Mouse (Mus musculus) kidney, embryonic 14.5 days (tissue): ENCODE results near the gene Rbm33. TPM values are rescaled to one million over a fixed set of nuclear protein-coding genes. Genes with fewer than 3 reads are reported as not detected.

Source experiments
- ATAC-seq: fragments of 200-750 bp; cut with Nextera tagmentation; 2 replicates; pipeline ENCODE4 v1.8.0; 2017; ENCODE audit warnings: moderate number of reproducible peaks, mild to moderate bottlenecking, moderate TSS enrichment, moderate library complexity; ENCODE audit not compliant: low FRiP score, low TSS enrichment
- H3K27ac ChIP-seq: fragments of 300-500 bp; sonication (generic); 2 replicates; pipeline ENCODE4 v1.5.1; 2014; ENCODE audit warnings: low read depth, mild to moderate bottlenecking, low read length, moderate library complexity, mixed read lengths
- H3K27me3 ChIP-seq: fragments of 300-500 bp; sonication (generic); 2 replicates; pipeline ENCODE4 v1.6.1; 2014; ENCODE audit warnings: mild to moderate bottlenecking, low read length; ENCODE audit not compliant: control insufficient read depth, insufficient read depth
- H3K36me3 ChIP-seq: fragments of 300-500 bp; sonication (generic); 2 replicates; pipeline ENCODE4 v1.6.1; 2014; ENCODE audit warnings: low read length, mixed read lengths; ENCODE audit not compliant: control insufficient read depth, insufficient read depth
- H3K4me1 ChIP-seq: fragments of 300-500 bp; sonication (generic); 2 replicates; pipeline ENCODE4 v1.6.1; 2014; ENCODE audit warnings: low read length, mixed read lengths; ENCODE audit not compliant: control insufficient read depth, insufficient read depth
- H3K4me2 ChIP-seq: fragments of 300-500 bp; sonication (generic); replicated peaks from 2 replicates; pipeline ENCODE4 v1.6.1; 2014; ENCODE audit warnings: low read depth, mild to moderate bottlenecking, low read length
- H3K4me3 ChIP-seq: fragments of 300-500 bp; sonication (generic); 2 replicates; pipeline ENCODE4 v1.5.1; 2014; ENCODE audit warnings: mild to moderate bottlenecking, low read length
- H3K9ac ChIP-seq: fragments of 300-500 bp; sonication (generic); 2 replicates; pipeline ENCODE4 v1.6.1; 2014; ENCODE audit warnings: low read depth, mild to moderate bottlenecking, low read length, moderate library complexity
- H3K9me3 ChIP-seq: fragments of 300-500 bp; sonication (generic); 2 replicates; pipeline ENCODE4 v1.6.1; 2016; ENCODE audit warnings: low read length; ENCODE audit not compliant: control insufficient read depth
- WGBS: fragments of 180-500 bp; shearing (Covaris S2); extraction: QIAGEN DNeasy Blood & Tissue Kit; methylation state at CpG from one replicate; pipeline ENCODE4 v1.1.7; 2014; 5-methylcytosine and 5-hydroxymethylcytosine counted together
- polyA plus RNA-seq: library from polyadenylated mRNA; unstranded; fragments of >200 nt; fragmentation: Nextera tagmentation; extraction: Ambion mirVana; gene quantifications from 2 replicates; pipeline ENCODE4 v1.2.1, GENCODE M21; 2014

Gene Rbm33
- polyA plus RNA-seq, 1 experiment from 2014 or later = 25.4 TPM

DNA sequence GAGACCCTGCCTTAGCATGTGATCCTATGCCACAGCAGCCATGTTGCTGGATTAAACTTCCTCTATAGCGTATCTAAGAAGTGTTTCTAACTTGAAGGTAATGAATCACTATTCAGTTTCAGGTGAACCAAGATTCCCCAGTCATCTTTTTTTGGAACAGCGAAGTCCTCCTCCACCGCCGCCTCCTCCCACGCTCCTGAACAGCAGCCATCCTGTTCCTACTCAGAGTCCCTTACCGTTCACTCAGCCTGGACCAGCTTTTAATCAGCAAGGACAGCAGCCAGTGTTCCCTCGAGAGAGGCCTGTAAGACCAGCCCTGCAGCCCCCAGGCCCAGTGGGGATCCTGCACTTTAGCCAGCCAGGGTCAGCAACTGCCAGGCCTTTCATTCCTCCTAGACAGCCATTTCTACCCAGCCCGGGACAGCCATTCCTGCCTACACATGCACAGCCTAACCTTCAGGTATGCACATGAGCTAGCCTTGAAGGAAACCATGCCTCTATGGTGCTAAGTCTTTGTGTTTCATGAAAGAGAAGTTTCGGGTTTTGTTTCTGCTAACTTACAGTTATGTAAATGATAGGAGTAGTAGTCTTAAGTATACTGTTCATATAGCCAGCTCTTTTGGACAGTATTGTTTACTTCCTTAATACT, 70.7 kb downstream of the Rbm33 start:
- H3K4me3 ChIP-seq = no peak overlapping the region
- H3K9ac ChIP-seq = no peak overlapping the region
- H3K9me3 ChIP-seq = no peaks in the 10 kb centered on the region
- 87% methylated on average over 9 of the region's 9 CpGs for WGBS
- no peak overlapping the region for H3K4me2 ChIP-seq
- H3K27me3 ChIP-seq = no peaks in the 10 kb centered on the region
- H3K27ac ChIP-seq = no peak overlapping the region
- ATAC-seq = no peak
- H3K4me1 ChIP-seq = no peaks in the 10 kb centered on the region
- H3K36me3 ChIP-seq = peaks cover 58% of the 10 kb centered on the region

- Histone ChIP-seq H3K36me3 (peaks cover 60% of the 10 kb centered on the region), H3K9me3 (no peaks in the 10 kb centered on the region), H3K27ac (no peak overlapping the region), H3K4me1 (no peaks in the 10 kb centered on the region), H3K9ac (no peak overlapping the region), H3K4me2 (no peak overlapping the region), H3K4me3 (no peak overlapping the region), H3K27me3 (no peaks in the 10 kb centered on the region)
- WGBS = 59% methylated on average over 3 of the region's 3 CpGs
- no peak for ATAC-seq
These were observed 71.3 kb downstream of the Rbm33 start for GRCm38 (mm10) chr5:28388184-28388583.

DNA sequence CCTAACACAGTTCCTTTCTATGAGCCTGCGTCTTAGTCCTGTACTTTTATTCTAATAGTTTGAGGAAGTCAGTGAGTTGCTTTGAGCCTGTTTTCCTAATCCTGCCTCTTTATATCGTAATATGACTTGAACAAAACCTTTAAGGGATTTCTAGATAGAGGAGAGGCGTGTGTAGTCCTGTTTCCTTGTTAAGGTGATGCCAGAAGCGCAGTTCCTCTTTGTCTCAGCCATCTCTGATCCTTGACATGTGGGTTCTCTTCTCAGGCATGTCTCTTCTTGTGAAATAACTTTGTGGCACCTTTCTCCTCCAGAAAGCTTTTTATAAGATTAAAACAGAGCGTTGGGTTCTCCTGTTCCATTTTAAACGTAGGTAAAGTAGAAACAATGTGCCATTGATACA, 73.3 kb downstream of the Rbm33 start:
- H3K4me2 ChIP-seq = no peak overlapping the region
- H3K27ac ChIP-seq = no peak overlapping the region
- H3K4me3 ChIP-seq = no peak overlapping the region
- no peaks in the 10 kb centered on the region for H3K27me3 ChIP-seq
- no peaks in the 10 kb centered on the region for H3K4me1 ChIP-seq
- no peak for ATAC-seq
- no peak overlapping the region for H3K9ac ChIP-seq
- no peaks in the 10 kb centered on the region for H3K9me3 ChIP-seq
- 94% methylated on average over 6 of the region's 6 CpGs for WGBS
- peaks cover 75% of the 10 kb centered on the region for H3K36me3 ChIP-seq

GRCm38 (mm10) chr5:28397344-28397743, 80.4 kb downstream of the Rbm33 start:
- Histone ChIP-seq H3K4me3 (no peak overlapping the region), H3K27ac (no peak overlapping the region), H3K9ac (no peak overlapping the region), H3K9me3 (no peaks in the 10 kb centered on the region), H3K4me2 (no peak overlapping the region), H3K4me1 (no peaks in the 10 kb centered on the region; the same call in 1 of the 2 replicates), H3K27me3 (no peaks in the 10 kb centered on the region), H3K36me3 (peaks cover 41% of the 10 kb centered on the region)
- 96% methylated on average over 2 of the region's 2 CpGs for whole genome bisulfite sequencing
- ATAC-seq = no peak

- no peaks in the 10 kb centered on the region for H3K9me3 ChIP-seq
- no peak for ATAC-seq
- WGBS = 50% methylated on average over 3 of the region's 3 CpGs
- no peak overlapping the region for H3K4me3 ChIP-seq
- H3K27me3 ChIP-seq = no peaks in the 10 kb centered on the region
- H3K27ac ChIP-seq = no peak overlapping the region
- no peak overlapping the region for H3K9ac ChIP-seq
- H3K4me2 ChIP-seq = no peak overlapping the region
- H3K36me3 ChIP-seq = peaks cover 33% of the 10 kb centered on the region
- no peaks in the 10 kb centered on the region; the same call in 1 of the 2 replicates for H3K4me1 ChIP-seq
These were observed 81.8 kb downstream of the Rbm33 start for GRCm38 (mm10) chr5:28398736-28399135.

DNA sequence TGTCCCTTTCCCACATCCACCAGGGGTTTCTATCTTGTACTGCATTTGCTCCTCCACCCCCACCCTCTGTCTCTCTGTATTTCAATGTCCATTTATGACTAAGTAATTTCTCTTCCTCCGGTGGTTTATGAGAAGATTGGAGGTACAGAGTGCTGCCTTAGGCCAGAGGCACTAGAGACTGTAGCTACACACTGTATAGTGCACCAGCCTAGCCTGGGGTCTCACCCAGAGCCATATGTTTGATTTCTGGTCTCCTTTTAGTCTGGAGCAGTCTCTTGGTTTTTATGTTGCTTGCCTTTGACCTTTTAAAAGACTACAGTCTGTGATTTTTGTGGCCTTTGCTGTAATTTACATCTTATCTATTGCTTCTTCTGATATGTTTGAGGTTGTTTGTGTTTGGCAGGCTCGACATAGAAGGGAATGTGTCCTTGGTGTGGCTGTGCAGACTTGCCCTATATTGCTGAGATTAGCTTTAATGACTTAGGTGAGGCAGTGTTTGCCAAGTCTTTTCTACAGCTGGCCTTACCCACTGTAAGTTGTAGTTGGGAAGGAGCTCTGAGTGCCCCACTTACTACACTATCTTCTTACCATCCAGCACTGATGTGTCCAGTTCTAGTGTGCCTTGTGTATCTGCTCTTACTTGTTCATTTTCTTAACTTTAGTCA, 82.7 kb downstream of the Rbm33 start:
- no peaks in the 10 kb centered on the region for H3K27me3 ChIP-seq
- ATAC-seq = no peak
- H3K36me3 ChIP-seq = peaks cover 25% of the 10 kb centered on the region
- H3K4me3 ChIP-seq = no peak overlapping the region
- H3K4me2 ChIP-seq = no peak overlapping the region
- H3K27ac ChIP-seq = no peak overlapping the region
- no peak overlapping the region for H3K9ac ChIP-seq
- no peaks in the 10 kb centered on the region; the same call in 1 of the 2 replicates for H3K4me1 ChIP-seq
- no peaks in the 10 kb centered on the region for H3K9me3 ChIP-seq
- WGBS = 79% methylated on average over 2 of the region's 2 CpGs

GRCm38 (mm10) chr5:28402756-28403155, 85.8 kb downstream of the Rbm33 start:
- H3K4me1 ChIP-seq = no peaks in the 10 kb centered on the region; the same call in 1 of the 2 replicates
- ATAC-seq = no peak
- H3K27me3 ChIP-seq = no peaks in the 10 kb centered on the region
- H3K4me2 ChIP-seq = no peak overlapping the region
- 89% methylated on average over 1 of the region's 1 CpGs for WGBS
- no peak overlapping the region for H3K4me3 ChIP-seq
- H3K36me3 ChIP-seq = peaks cover 17% of the 10 kb centered on the region; the same call in 1 of the 2 replicates
- no peaks in the 10 kb centered on the region for H3K9me3 ChIP-seq
- H3K27ac ChIP-seq = no peak overlapping the region
- H3K9ac ChIP-seq = no peak overlapping the region

- ATAC-seq = no peak
- Histone ChIP-seq H3K4me1 (no peaks in the 10 kb centered on the region), H3K4me2 (no peak overlapping the region), H3K36me3 (peaks cover 40% of the 10 kb centered on the region), H3K9ac (no peak overlapping the region), H3K27ac (no peak overlapping the region), H3K27me3 (no peaks in the 10 kb centered on the region), H3K9me3 (no peaks in the 10 kb centered on the region), H3K4me3 (no peak overlapping the region)
- WGBS = 88% methylated on average over 3 of the region's 3 CpGs
These were observed 89.7 kb downstream of the Rbm33 start for GRCm38 (mm10) chr5:28406662-28407061.

- Histone ChIP-seq H3K27ac (no peak overlapping the region), H3K27me3 (no peaks in the 10 kb centered on the region), H3K4me3 (no peak overlapping the region), H3K9me3 (no peaks in the 10 kb centered on the region), H3K4me1 (no peaks in the 10 kb centered on the region), H3K36me3 (peaks cover 86% of the 10 kb centered on the region), H3K9ac (no peak overlapping the region), H3K4me2 (no peak overlapping the region)
- 91% methylated on average over 2 of the region's 2 CpGs for WGBS
- no peak for ATAC-seq
These were observed 95.2 kb downstream of the Rbm33 start for GRCm38 (mm10) chr5:28412006-28412685.
